Mouse (Mus musculus): ENCODE measurements around the gene Dab2ip. TPM values are rescaled to one million over a fixed set of nuclear protein-coding genes. Genes with fewer than 3 reads are reported as not detected.

Dab2ip gene
- total and polyA plus RNA-seq, 2 experiments: 4.1 to 8.4 TPM

DNA sequence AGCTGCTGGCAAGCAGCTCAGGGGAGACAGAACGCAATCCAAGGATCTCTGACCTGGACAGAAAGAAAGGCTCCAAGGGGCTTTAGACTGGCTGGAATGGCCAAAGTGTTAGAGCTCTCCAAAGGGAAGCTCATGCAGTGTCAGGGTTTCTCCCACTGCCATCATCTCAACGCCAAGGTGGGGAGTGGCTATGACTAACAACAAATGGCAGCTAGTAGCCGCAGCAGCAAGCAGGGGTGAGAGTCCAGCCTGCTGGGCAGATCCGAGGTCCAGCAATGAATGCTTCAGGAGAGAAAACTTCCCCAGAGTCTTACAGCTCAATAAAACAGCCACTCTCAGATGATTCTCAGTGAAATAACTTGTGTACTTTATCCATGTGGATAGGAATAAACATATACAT is 8.9 kb upstream of the Dab2ip start:
- Histone ChIP-seq H3K4me3 (ENCODE audit: insufficient read depth, low read depth, low read length) (no peak overlapping the region), H3K4me1 (ENCODE audit: control insufficient read depth, insufficient read depth, low read length) (no peaks in the 10 kb centered on the region), H3K27me3 (ENCODE audit: control insufficient read depth, insufficient read depth, low read length) (no peaks in the 10 kb centered on the region), H3K27ac (replicated peaks; ENCODE audit: insufficient read depth, low read depth, low read length) (no peak overlapping the region), H3K36me3 (ENCODE audit: control insufficient read depth, insufficient read depth, low read length) (no peaks in the 10 kb centered on the region), H3K9ac (ENCODE audit: low read depth, low read length) (no peak overlapping the region), H3K79me2 (ENCODE audit: control insufficient read depth, insufficient read depth, low read length) (no peaks in the 10 kb centered on the region)
- 47% methylated on average over 4 of the region's 4 CpGs for WGBS
- DNase-seq (ENCODE audit: extremely low read depth, low read depth, low spot score): no peak
- TF ChIP-seq CTCF (IDR thresholded peaks at IDR 0.05; ENCODE audit: low read depth, low read length): no peak
- TF ChIP-seq POLR2A (IDR thresholded peaks at IDR 0.05; ENCODE audit: extremely low read depth, insufficient read depth, low read length): no peak

GRCm38 (mm10) chr2:35550097-35550496 is 8.0 kb upstream of the Dab2ip start:
- DNase-seq (ENCODE audit: extremely low read depth, low read depth, low spot score): no peak
- H3K79me2 ChIP-seq (ENCODE audit: control insufficient read depth, insufficient read depth, low read length): no peaks in the 10 kb centered on the region
- no peak overlapping the region for H3K27ac ChIP-seq (replicated peaks; ENCODE audit: insufficient read depth, low read depth, low read length)
- H3K27me3 ChIP-seq (ENCODE audit: control insufficient read depth, insufficient read depth, low read length): no peaks in the 10 kb centered on the region
- no peak overlapping the region for H3K9ac ChIP-seq (ENCODE audit: low read depth, low read length)
- 79% methylated on average over 9 of the region's 9 CpGs for WGBS
- H3K4me1 ChIP-seq (ENCODE audit: control insufficient read depth, insufficient read depth, low read length): no peaks in the 10 kb centered on the region
- H3K36me3 ChIP-seq (ENCODE audit: control insufficient read depth, insufficient read depth, low read length): no peaks in the 10 kb centered on the region
- no peak overlapping the region for H3K4me3 ChIP-seq (ENCODE audit: insufficient read depth, low read depth, low read length)
- no peak for TF ChIP-seq POLR2A (IDR thresholded peaks at IDR 0.05; ENCODE audit: extremely low read depth, insufficient read depth, low read length)
- no peak for TF ChIP-seq CTCF (IDR thresholded peaks at IDR 0.05; ENCODE audit: low read depth, low read length)

GRCm38 (mm10) chr2:35556918-35557486 is 1.1 kb upstream of the Dab2ip start:
- Histone ChIP-seq H3K27ac (replicated peaks; ENCODE audit: insufficient read depth, low read depth, low read length) (no peak overlapping the region), H3K36me3 (ENCODE audit: control insufficient read depth, insufficient read depth, low read length) (no peaks in the 10 kb centered on the region), H3K79me2 (ENCODE audit: control insufficient read depth, insufficient read depth, low read length) (no peaks in the 10 kb centered on the region), H3K4me3 (ENCODE audit: insufficient read depth, low read depth, low read length) (no peak overlapping the region), H3K4me1 (ENCODE audit: control insufficient read depth, insufficient read depth, low read length) (no peaks in the 10 kb centered on the region), H3K9ac (ENCODE audit: low read depth, low read length) (no peak overlapping the region), H3K27me3 (ENCODE audit: control insufficient read depth, insufficient read depth, low read length) (no peaks in the 10 kb centered on the region)
- no peak for DNase-seq (ENCODE audit: extremely low read depth, low read depth, low spot score)
- TF ChIP-seq CTCF (IDR thresholded peaks at IDR 0.05; ENCODE audit: low read depth, low read length) (no peak), POLR2A (IDR thresholded peaks at IDR 0.05; ENCODE audit: extremely low read depth, insufficient read depth, low read length) (no peak)
- 70% methylated on average over 5 of the region's 5 CpGs for WGBS

GRCm38 (mm10) chr2:35558826-35559550 is 922 bp downstream of the Dab2ip start:
- Histone ChIP-seq H3K27ac (replicated peaks; ENCODE audit: insufficient read depth, low read depth, low read length) (no peak overlapping the region), H3K36me3 (ENCODE audit: control insufficient read depth, insufficient read depth, low read length) (no peaks in the 10 kb centered on the region), H3K79me2 (ENCODE audit: control insufficient read depth, insufficient read depth, low read length) (no peaks in the 10 kb centered on the region), H3K27me3 (ENCODE audit: control insufficient read depth, insufficient read depth, low read length) (no peaks in the 10 kb centered on the region), H3K4me3 (ENCODE audit: insufficient read depth, low read depth, low read length) (no peak overlapping the region), H3K4me1 (ENCODE audit: control insufficient read depth, insufficient read depth, low read length) (no peaks in the 10 kb centered on the region), H3K9ac (ENCODE audit: low read depth, low read length) (no peak overlapping the region)
- DNase-seq (ENCODE audit: extremely low read depth, low read depth, low spot score): no peak
- TF ChIP-seq CTCF (IDR thresholded peaks at IDR 0.05; ENCODE audit: low read depth, low read length) (no peak), POLR2A (IDR thresholded peaks at IDR 0.05; ENCODE audit: extremely low read depth, insufficient read depth, low read length) (no peak)
- 80% methylated on average over 4 of the region's 4 CpGs for WGBS

GRCm38 (mm10) chr2:35559551-35559835 is 1.4 kb downstream of the Dab2ip start:
- 94% methylated on average over 2 of the region's 2 CpGs for WGBS
- Histone ChIP-seq H3K4me1 (ENCODE audit: control insufficient read depth, insufficient read depth, low read length) (no peaks in the 10 kb centered on the region), H3K9ac (ENCODE audit: low read depth, low read length) (no peak overlapping the region), H3K79me2 (ENCODE audit: control insufficient read depth, insufficient read depth, low read length) (no peaks in the 10 kb centered on the region), H3K36me3 (ENCODE audit: control insufficient read depth, insufficient read depth, low read length) (no peaks in the 10 kb centered on the region), H3K27me3 (ENCODE audit: control insufficient read depth, insufficient read depth, low read length) (no peaks in the 10 kb centered on the region), H3K4me3 (ENCODE audit: insufficient read depth, low read depth, low read length) (no peak overlapping the region), H3K27ac (replicated peaks; ENCODE audit: insufficient read depth, low read depth, low read length) (no peak overlapping the region)
- no peak for DNase-seq (ENCODE audit: extremely low read depth, low read depth, low spot score)
- TF ChIP-seq POLR2A (IDR thresholded peaks at IDR 0.05; ENCODE audit: extremely low read depth, insufficient read depth, low read length) (no peak), CTCF (IDR thresholded peaks at IDR 0.05; ENCODE audit: low read depth, low read length) (no peak)

DNA sequence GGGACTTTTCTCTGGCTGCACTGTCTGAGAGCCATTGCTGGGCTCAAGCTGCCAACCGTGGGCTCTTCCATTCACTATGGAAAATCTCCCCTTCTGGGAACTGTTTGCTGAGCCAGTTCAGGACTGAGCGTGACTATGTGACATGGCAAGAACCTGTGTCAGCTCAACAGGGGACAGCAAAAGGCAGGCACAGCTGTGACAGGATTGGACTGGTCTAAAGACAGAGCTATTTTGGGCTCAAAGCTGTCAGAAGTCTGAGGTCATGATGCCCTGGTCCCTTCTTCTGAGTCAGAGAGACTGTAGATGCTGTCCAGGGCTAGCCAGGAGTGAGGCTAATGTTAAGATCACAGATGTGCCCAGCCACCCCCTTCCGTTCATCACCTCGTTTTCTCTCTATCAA is 5.7 kb downstream of the Dab2ip start:
- H3K4me3 ChIP-seq (ENCODE audit: insufficient read depth, low read depth, low read length): no peak overlapping the region
- H3K27ac ChIP-seq (replicated peaks; ENCODE audit: insufficient read depth, low read depth, low read length): no peak overlapping the region
- TF ChIP-seq POLR2A (IDR thresholded peaks at IDR 0.05; ENCODE audit: extremely low read depth, insufficient read depth, low read length) (no peak), CTCF (IDR thresholded peaks at IDR 0.05; ENCODE audit: low read depth, low read length) (no peak)
- H3K9ac ChIP-seq (ENCODE audit: low read depth, low read length): no peak overlapping the region
- no peak for DNase-seq (ENCODE audit: extremely low read depth, low read depth, low spot score)
- H3K27me3 ChIP-seq (ENCODE audit: control insufficient read depth, insufficient read depth, low read length): no peaks in the 10 kb centered on the region
- no peaks in the 10 kb centered on the region for H3K79me2 ChIP-seq (ENCODE audit: control insufficient read depth, insufficient read depth, low read length)
- 89% methylated on average over 4 of the region's 4 CpGs for WGBS
- H3K4me1 ChIP-seq (ENCODE audit: control insufficient read depth, insufficient read depth, low read length): no peaks in the 10 kb centered on the region
- H3K36me3 ChIP-seq (ENCODE audit: control insufficient read depth, insufficient read depth, low read length): no peaks in the 10 kb centered on the region

All from liver, adult 2 months (tissue).